Mouse (Mus musculus) gastrocnemius, adult 18-20 months (tissue): Measurements from ENCODE around the gene Gpnmb. TPM values are rescaled to one million over a fixed set of nuclear protein-coding genes. Genes with fewer than 3 reads are reported as not detected.

Experiments used
- DNase-seq: peaks from one replicate; pipeline ENCODE4 v3.0.0; 2021; ENCODE audit warnings: low spot score
- total RNA-seq, 2 experiments: library from RNA; stranded (reverse); gene quantifications; 2 replicates each; pipeline ENCODE4 v1.2.3; 2021

Gene Gpnmb
- total RNA-seq, 2 experiments from 2014 or later = 1.6 to 2.3 TPM

DNA sequence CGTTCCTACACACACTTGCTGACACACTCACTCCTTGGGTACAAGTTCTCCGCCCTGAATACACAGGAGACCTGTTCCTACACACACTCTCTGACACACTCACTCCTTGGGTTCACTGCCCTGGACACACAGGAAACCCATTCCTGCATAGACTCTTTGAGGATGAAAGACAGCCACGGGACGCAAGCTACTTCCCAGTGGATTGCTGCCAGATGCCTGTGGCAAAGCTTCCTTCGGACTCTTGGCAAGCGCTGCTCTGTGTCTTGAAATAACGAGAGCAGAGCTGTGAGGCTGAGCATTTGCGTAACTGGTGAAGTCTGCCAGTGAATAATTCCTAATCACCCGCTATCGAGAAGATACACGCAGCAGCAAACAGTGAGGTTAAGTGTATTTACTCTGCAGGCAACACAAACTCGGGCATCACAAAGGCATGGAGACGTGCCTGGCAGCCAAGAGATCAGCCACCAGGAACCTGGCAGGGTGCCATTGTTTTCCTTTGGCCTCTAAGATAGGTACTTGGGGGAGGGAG is 60.7 kb downstream of the Gpnmb start:
- DNase-seq = peak; percentile 92

- peak; percentile 47 for DNase-seq
These were observed 61.3 kb downstream of the Gpnmb start for GRCm38 (mm10) chr6:49097596-49098110.

- DNase-seq = no peak
These were observed 62.7 kb downstream of the Gpnmb start for GRCm38 (mm10) chr6:49099086-49099485.

- DNase-seq = no peak
These were observed 70.6 kb downstream of the Gpnmb start for GRCm38 (mm10) chr6:49106746-49107500.

DNA sequence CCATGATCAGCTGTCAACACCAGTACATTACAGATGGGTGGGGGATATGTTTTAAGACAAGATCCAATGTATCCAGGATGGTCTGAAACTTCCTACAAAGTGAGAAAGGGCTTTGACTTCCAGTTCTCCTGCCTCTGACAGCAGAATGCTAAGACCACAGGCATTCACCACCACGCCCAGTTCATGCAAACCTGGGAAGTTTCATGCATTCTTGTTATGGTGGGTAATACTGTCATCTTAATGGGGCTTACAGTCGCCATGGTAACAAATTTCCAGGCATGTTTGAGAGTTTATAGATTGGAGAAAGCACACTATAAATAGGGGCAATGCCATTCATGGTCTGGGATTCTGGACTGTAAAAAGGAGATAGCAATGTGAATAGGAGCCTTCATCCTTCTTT is 72.8 kb downstream of the Gpnmb start:
- no peak for DNase-seq

DNA sequence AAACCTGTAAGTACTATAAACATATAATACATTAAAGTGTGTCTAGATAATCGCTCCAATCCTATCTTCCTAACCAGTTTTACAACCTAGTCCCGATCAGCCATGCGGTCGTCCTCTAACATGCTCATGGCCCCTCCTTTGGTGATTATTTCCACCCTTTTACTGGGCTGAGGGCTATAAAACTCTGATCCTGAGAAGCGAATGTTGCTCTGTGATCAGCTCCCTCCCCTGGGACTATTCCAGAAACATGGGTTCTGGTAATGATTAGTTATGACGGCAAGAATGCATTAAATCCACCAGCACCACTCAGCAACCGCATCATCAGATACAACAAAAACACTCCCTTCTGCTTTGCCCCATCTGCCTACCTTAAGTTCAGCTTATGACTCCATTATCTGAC is 77.5 kb downstream of the Gpnmb start:
- no peak for DNase-seq

GRCm38 (mm10) chr6:49114457-49114856 is 78.1 kb downstream of the Gpnmb start:
- DNase-seq = no peak

- DNase-seq = no peak
These were observed 79.2 kb downstream of the Gpnmb start for GRCm38 (mm10) chr6:49115550-49115949.

- no peak for DNase-seq
These were observed 79.9 kb downstream of the Gpnmb start for GRCm38 (mm10) chr6:49116241-49116640.

DNA sequence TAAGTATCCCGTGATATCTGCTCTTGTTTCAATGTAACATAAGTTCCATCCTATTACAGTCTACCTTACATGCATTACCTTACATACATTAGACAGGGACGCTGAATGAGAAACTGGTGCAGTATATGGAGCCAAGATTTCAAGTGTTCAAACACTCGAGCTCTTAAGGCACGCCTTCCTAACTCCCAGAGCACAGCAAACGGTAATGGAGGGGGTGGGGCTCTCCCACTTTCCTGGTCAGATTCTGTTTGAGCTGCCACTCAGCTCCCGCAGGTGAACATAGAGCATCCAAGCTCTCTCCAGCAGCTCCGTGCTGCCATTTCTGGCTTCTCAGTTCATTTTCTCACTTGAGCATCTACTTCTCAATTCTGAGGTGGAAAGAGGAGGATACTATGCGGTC is 82.1 kb downstream of the Gpnmb start:
- DNase-seq = no peak

GRCm38 (mm10) chr6:49119462-49120135 is 83.3 kb downstream of the Gpnmb start:
- DNase-seq = no peak

DNA sequence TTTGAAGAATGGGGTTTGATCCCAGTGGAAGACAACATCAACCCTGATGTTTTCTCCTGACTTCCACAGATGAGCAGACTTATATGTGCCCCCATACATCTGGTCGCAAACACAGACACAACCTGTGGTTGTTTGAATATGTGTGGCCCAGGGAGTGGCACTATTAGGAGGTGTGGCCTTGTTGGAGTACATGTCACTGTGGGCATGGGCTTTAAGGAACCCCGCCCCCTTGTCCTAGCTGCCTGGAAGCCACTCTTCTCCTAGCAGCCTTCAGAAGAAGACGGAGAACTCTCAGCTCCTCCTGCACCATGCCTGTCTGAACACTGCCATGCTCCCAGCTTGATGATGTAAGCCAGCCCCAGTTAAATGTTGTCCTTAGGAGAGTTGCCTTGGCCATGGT is 84.0 kb downstream of the Gpnmb start:
- no peak for DNase-seq

Other genes with a start within 250 kb of the Gpnmb start
- gene Tmem176a, start 195.6 kb upstream of the Gpnmb start, total RNA-seq = 1 to 10 TPM; 3.3 to 3.9 TPM
- 1 to 10 TPM; 7.6 to 8.9 TPM for gene Tmem176b, start 195.1 kb upstream of the Gpnmb start, total RNA-seq
- gene Aoc1, start 163.7 kb upstream of the Gpnmb start, total RNA-seq = not detected
- gene 1600015I10Rik, start 106.7 kb upstream of the Gpnmb start, total RNA-seq = not detected
- gene Doxl2, start 61.6 kb upstream of the Gpnmb start, total RNA-seq = not detected
- gene Svs1, start 49.7 kb upstream of the Gpnmb start, total RNA-seq = not detected
- 10 to 100 TPM; 42.5 to 47.7 TPM for gene Malsu1, start 37.2 kb downstream of the Gpnmb start, total RNA-seq
- gene Igf2bp3, start 178.4 kb downstream of the Gpnmb start, total RNA-seq = under 1 TPM; 0.09 to 0.11 TPM
- gene Tra2a, start 227.5 kb downstream of the Gpnmb start, total RNA-seq = 10 to 100 TPM; 14.7 to 20.2 TPM